Mouse (Mus musculus) thymus, adult 2 months (tissue): ENCODE results near the gene Pkd2l1.
A peak's percentile ranks its signal among the peaks of the same experiment; 100 is the strongest.

Source experiments
- CTCF ChIP-seq: fragments of 200-500 bp; IDR thresholded peaks from 2 replicates; pipeline ENCODE4 v1.5.1; 2012; ENCODE audit warnings: mild to moderate bottlenecking, control low read depth, low read length, moderate library complexity, borderline replicate concordance; ENCODE audit not compliant: control insufficient read depth, poor library complexity, insufficient read depth; ENCODE audit errors: extremely low read depth
- POLR2A ChIP-seq: fragments of 200-500 bp; IDR thresholded peaks from 2 replicates; pipeline ENCODE4 v1.6.1; 2012; ENCODE audit warnings: mild to moderate bottlenecking, low read length, control low read depth, moderate library complexity; ENCODE audit not compliant: control insufficient read depth, poor library complexity, insufficient read depth; ENCODE audit errors: extremely low read depth

GRCm38 (mm10) chr19:44195138-44195537 is 2.9 kb upstream of the Pkd2l1 start:
- no peak for TF ChIP-seq POLR2A
- peak; percentile 39; the same call in 1 of the 2 replicates for TF ChIP-seq CTCF
